Comparison of ENCODE assay signal across 8 mouse cellular contexts in the genomic region with DNA sequence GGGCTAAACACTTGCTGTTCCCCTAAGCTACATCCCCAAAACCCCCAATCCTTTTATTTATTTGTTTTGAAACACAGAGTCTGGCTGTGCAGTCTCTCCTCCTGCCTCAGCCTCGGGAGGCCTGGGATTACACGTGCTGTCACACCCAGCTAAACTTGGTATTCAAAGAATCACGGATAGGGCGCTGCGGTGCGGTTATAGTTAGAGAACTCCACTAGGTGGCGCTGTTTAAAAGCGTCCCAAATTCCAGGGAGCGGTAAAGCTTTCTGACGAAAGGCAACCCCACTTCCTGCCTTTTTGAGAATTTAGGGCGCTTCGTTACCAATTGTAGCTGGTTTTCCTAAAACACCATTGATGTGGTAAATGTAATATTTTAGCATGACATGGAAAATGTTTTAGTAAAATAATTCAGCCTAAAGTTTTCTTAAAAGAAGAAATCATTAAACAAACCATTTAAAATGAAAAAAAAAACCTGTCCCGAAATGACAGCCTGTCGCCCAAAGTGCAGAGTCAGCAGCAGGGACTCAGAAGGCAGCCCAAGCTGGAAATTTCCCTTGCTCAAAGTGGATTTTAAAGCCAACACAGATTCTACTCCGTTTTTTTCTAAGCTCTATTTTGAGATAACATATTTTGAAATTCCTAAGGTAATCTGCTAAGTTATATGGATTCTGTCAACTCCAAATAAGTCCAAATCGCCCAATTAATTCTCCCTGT. TPM values are rescaled to one million over a fixed set of nuclear protein-coding genes. Genes with fewer than 3 reads are reported as not detected.
DNase-seq lines count a peak whose midpoint lies in the region; ATAC-seq and TF ChIP-seq lines count a peak whose summit lies in the region.

No protein-coding gene starts in this region.

- DNase-seq in Patski (ENCODE audit: low read depth, low spot score) = no peak
- peak; percentile 83 to 87 for DNase-seq in cerebellum, postnatal 14 days
- peak; percentile 82 to 90 for DNase-seq in frontal cortex, postnatal 36 days (ENCODE audit: low spot score in 2 of 2)
- DNase-seq in left cerebral cortex, adult 11 months (ENCODE audit: low spot score) = peak; percentile 57
- DNase-seq in lung, postnatal 36 days = peak; percentile 73
- peak; percentile 96 for DNase-seq in retina, embryonic 14.5 days (ENCODE audit: low spot score)
- DNase-seq in thymus, postnatal 36 days = peak; percentile 57 to 61

- H3K4me3 ChIP-seq in hindbrain, embryonic 16.5 days (ENCODE audit: low read length) = no peak overlapping the region

- no peaks in the 10 kb centered on the region for H3K4me1 ChIP-seq in hindbrain, embryonic 16.5 days (ENCODE audit: control insufficient read depth, insufficient read depth, low read depth, low read length)

- H3K9ac ChIP-seq in hindbrain, embryonic 16.5 days (ENCODE audit: low read depth, low read length) = no peak overlapping the region

- POLR2A ChIA-PET in Patski (lab: Charles Lee) = no interaction called here

- peak; percentile 69 for TF ChIP-seq CTCF in Patski (IDR thresholded peaks at IDR 0.05)

- WGBS in hindbrain, embryonic 16.5 days = 12% methylated on average over 16 of the region's 16 CpGs

- in situ Hi-C loops in Patski (cut with MboI; ENCODE audit: low pct_unique_long_range_greater_than_20kb) = no loop called here

- no peaks in the 10 kb centered on the region for H3K9me3 ChIP-seq in hindbrain, embryonic 16.5 days (ENCODE audit: control insufficient read depth, low read length)

- H3K27me3 ChIP-seq in Patski = no peaks in the 10 kb centered on the region
- H3K27me3 ChIP-seq in hindbrain, embryonic 16.5 days (replicated peaks; ENCODE audit: control insufficient read depth, insufficient read depth, low read length) = no peaks in the 10 kb centered on the region

- peak; percentile 82 for ATAC-seq in Patski
- ATAC-seq in hindbrain, embryonic 16.5 days = peak; percentile 92

- no peaks in the 10 kb centered on the region for H3K36me3 ChIP-seq in hindbrain, embryonic 16.5 days (ENCODE audit: control insufficient read depth, insufficient read depth, low read length)

- H3K4me2 ChIP-seq in hindbrain, embryonic 16.5 days (ENCODE audit: low read length) = peak overlapping the region; percentile 32

- CTCF ChIA-PET in Patski (lab: Charles Lee) = interaction anchor here (0.7 to 2.4 kb wide), 12 partner anchors 10 to 397 kb away, joined by 3 to 19 read pairs (median 4); no protein-coding TSS in a partner anchor

- no peak overlapping the region for H3K27ac ChIP-seq in hindbrain, embryonic 16.5 days (ENCODE audit: low read depth, low read length)

RNA-seq across cellular contexts. Expression of a gene that starts 22.0 kb away (rescaled TPM):
- polyA plus RNA-seq in Patski (2021) = 191 TPM
- 369 and 426 TPM in 2 replicates for polyA plus RNA-seq in hindbrain, embryonic 16.5 days (2015; fragmentation: Nextera tagmentation; extraction: Ambion mirVana)

RNA-seq across cellular contexts. Expression of a gene that starts 31.6 kb away (rescaled TPM):
- 27.6 TPM for polyA plus RNA-seq in Patski (2021)
- polyA plus RNA-seq in hindbrain, embryonic 16.5 days (2015; fragmentation: Nextera tagmentation; extraction: Ambion mirVana) = 28.8 and 31.5 TPM in 2 replicates

RNA-seq across cellular contexts. Expression of a gene that starts 31.9 kb away (rescaled TPM):
- 4.3 TPM for polyA plus RNA-seq in Patski (2021)
- polyA plus RNA-seq in hindbrain, embryonic 16.5 days (2015; fragmentation: Nextera tagmentation; extraction: Ambion mirVana) = 12.5 TPM in 2 replicates
